Mouse (Mus musculus) kidney, adult 11 months (tissue): ENCODE results near the gene Cemip.
A peak's percentile ranks its signal among the peaks of the same experiment; 100 is the strongest.
"Not testable (repeated sequence)": the region's sequence is repeated elsewhere in the genome, so short reads cannot be mapped to it uniquely, and the experiment has no call there.

ENCODE experiments used
- DNase-seq: peaks from one replicate; pipeline ENCODE4 v3.0.0; 2022

Gene Cemip

GRCm38 (mm10) chr7:84086039-84086829, at the start of gene Cemip:
TSS of gene Cemip (minus strand) at chr7:84086502.
- DNase-seq: peak; percentile 70

- peak; percentile 92 for DNase-seq
These were observed 46.4 kb upstream of the Cemip start for GRCm38 (mm10) chr7:84132704-84133103.

- DNase-seq: peak; percentile 53
These were observed 45.4 kb upstream of the Cemip start for GRCm38 (mm10) chr7:84131736-84132135.

GRCm38 (mm10) chr7:84128661-84129060, 42.4 kb upstream of the Cemip start:
- peak; percentile 75 for DNase-seq

- DNase-seq: no peak
These were observed 39.4 kb upstream of the Cemip start for GRCm38 (mm10) chr7:84125730-84126129.

GRCm38 (mm10) chr7:84123651-84124050, 37.3 kb upstream of the Cemip start:
- DNase-seq: not testable (repeated sequence)

GRCm38 (mm10) chr7:84121778-84122177, 35.5 kb upstream of the Cemip start:
- no peak for DNase-seq

GRCm38 (mm10) chr7:84120142-84120760, 33.9 kb upstream of the Cemip start:
- no peak for DNase-seq

GRCm38 (mm10) chr7:84119216-84120105, 33.2 kb upstream of the Cemip start:
- no peak for DNase-seq

- DNase-seq: peak; percentile 65
These were observed 31.3 kb upstream of the Cemip start for GRCm38 (mm10) chr7:84117543-84118122.

GRCm38 (mm10) chr7:84116621-84117542, 30.6 kb upstream of the Cemip start:
- DNase-seq: peak; percentile 73

GRCm38 (mm10) chr7:84115385-84115784, 29.1 kb upstream of the Cemip start:
- DNase-seq: no peak

GRCm38 (mm10) chr7:84114775-84115174, 28.5 kb upstream of the Cemip start:
- no peak for DNase-seq

GRCm38 (mm10) chr7:84113035-84113390, 26.7 kb upstream of the Cemip start:
- DNase-seq: no peak

GRCm38 (mm10) chr7:84112351-84113034, 26.2 kb upstream of the Cemip start:
- DNase-seq: no peak

GRCm38 (mm10) chr7:84111716-84112350, 25.5 kb upstream of the Cemip start:
- no peak for DNase-seq

GRCm38 (mm10) chr7:84106942-84107341, 20.6 kb upstream of the Cemip start:
- DNase-seq: no peak

GRCm38 (mm10) chr7:84102589-84102988, 16.3 kb upstream of the Cemip start:
- no peak for DNase-seq

GRCm38 (mm10) chr7:84100672-84101071, 14.4 kb upstream of the Cemip start:
- no peak for DNase-seq

- DNase-seq: no peak
These were observed 11.8 kb upstream of the Cemip start for GRCm38 (mm10) chr7:84098098-84098497.

GRCm38 (mm10) chr7:84096501-84096900, 10.2 kb upstream of the Cemip start:
- peak; percentile 64 for DNase-seq
